Mouse (Mus musculus) heart, embryonic 16.5 days (tissue): Measurements from ENCODE around the gene Erbb3. TPM values are rescaled to one million over a fixed set of nuclear protein-coding genes. Genes with fewer than 3 reads are reported as not detected.

Experiments
- microRNA-seq: library from miRNA; unstranded; fragments of <30 nt; microRNA quantifications from one replicate; pipeline ENCODE4, GENCODE M21; 2017
- polyA plus RNA-seq: library from polyadenylated mRNA; unstranded; fragments of >200 nt; fragmentation: Nextera tagmentation; extraction: Ambion mirVana; gene quantifications from 2 replicates; pipeline ENCODE4 v1.2.1, GENCODE M21; 2015

The Erbb3 gene
- polyA plus RNA-seq, 1 experiment from 2014 or later, result 3.9 TPM

Small RNA genes lying within 50 kb of the gene (microRNA-seq; reads per million reads assigned to microRNA genes)
- gene Gm47275 (not detected), gene Mir6917 (not detected)

Other genes with a start within 250 kb of the Erbb3 start
- 13.4 and 19.4 TPM in 2 replicates for gene Coq10a, start 220.7 kb downstream of the Erbb3 start, polyA plus RNA-seq
- 8.1 and 8.5 TPM in 2 replicates for gene Ankrd52, start 212.5 kb downstream of the Erbb3 start, polyA plus RNA-seq
- gene Slc39a5, start 188.4 kb downstream of the Erbb3 start, polyA plus RNA-seq, result 0.41 TPM in 1 of 2 replicates, not detected in the other
- gene Nabp2, start 178.2 kb downstream of the Erbb3 start, polyA plus RNA-seq, result 55.9 and 60.4 TPM in 2 replicates
- gene Rnf41, start 178.0 kb downstream of the Erbb3 start, polyA plus RNA-seq, result 29.9 and 31.7 TPM in 2 replicates
- 54.9 and 57.5 TPM in 2 replicates for gene Smarcc2, start 130.4 kb downstream of the Erbb3 start, polyA plus RNA-seq
- 945 and 1,125 TPM in 2 replicates for gene Myl6, start 95.5 kb downstream of the Erbb3 start, polyA plus RNA-seq
- gene Myl6b, start 91.0 kb downstream of the Erbb3 start, polyA plus RNA-seq, result 4.2 and 4.4 TPM in 2 replicates
- 22.5 and 25.7 TPM in 2 replicates for gene Esyt1, start 63.8 kb downstream of the Erbb3 start, polyA plus RNA-seq
- 8.4 and 9.5 TPM in 2 replicates for gene Zc3h10, start 41.9 kb downstream of the Erbb3 start, polyA plus RNA-seq
- gene Rpl41, start 40.3 kb downstream of the Erbb3 start, polyA plus RNA-seq, result 1,776 and 2,205 TPM in 2 replicates
- gene Pa2g4, start 23.7 kb downstream of the Erbb3 start, polyA plus RNA-seq, result 125 and 150 TPM in 2 replicates
- 316 and 332 TPM in 2 replicates for gene Rps26, start 37.1 kb upstream of the Erbb3 start, polyA plus RNA-seq
- gene Ikzf4, start 56.3 kb upstream of the Erbb3 start, polyA plus RNA-seq, result 1.1 and 1.5 TPM in 2 replicates
- gene Suox, start 84.4 kb upstream of the Erbb3 start, polyA plus RNA-seq, result 15.0 and 15.3 TPM in 2 replicates
- 69.8 and 73.5 TPM in 2 replicates for gene Rab5b, start 106.6 kb upstream of the Erbb3 start, polyA plus RNA-seq
- 1.7 and 2.8 TPM in 2 replicates for gene Pmel, start 114.5 kb upstream of the Erbb3 start, polyA plus RNA-seq
- gene Cdk2, start 115.4 kb upstream of the Erbb3 start, polyA plus RNA-seq, result 90.7 and 93.6 TPM in 2 replicates
- 9.5 and 12.3 TPM in 2 replicates for gene Dgka, start 155.2 kb upstream of the Erbb3 start, polyA plus RNA-seq
- 18.5 and 20.3 TPM in 2 replicates for gene Pym1, start 158.2 kb upstream of the Erbb3 start, polyA plus RNA-seq
- gene Mmp19, start 201.3 kb upstream of the Erbb3 start, polyA plus RNA-seq, result 1.3 and 2.4 TPM in 2 replicates
- gene Dnajc14, start 214.4 kb upstream of the Erbb3 start, polyA plus RNA-seq, result 40.3 and 42.2 TPM in 2 replicates
- 16.2 and 18.1 TPM in 2 replicates for gene Tmem198b, start 214.7 kb upstream of the Erbb3 start, polyA plus RNA-seq
- gene Sarnp, start 227.7 kb upstream of the Erbb3 start, polyA plus RNA-seq, result 154 and 169 TPM in 2 replicates
- gene Ormdl2, start 232.0 kb upstream of the Erbb3 start, polyA plus RNA-seq, result 41.4 and 43.0 TPM in 2 replicates